ENCODE assay signal across 26 mouse cellular contexts in the genomic region with DNA sequence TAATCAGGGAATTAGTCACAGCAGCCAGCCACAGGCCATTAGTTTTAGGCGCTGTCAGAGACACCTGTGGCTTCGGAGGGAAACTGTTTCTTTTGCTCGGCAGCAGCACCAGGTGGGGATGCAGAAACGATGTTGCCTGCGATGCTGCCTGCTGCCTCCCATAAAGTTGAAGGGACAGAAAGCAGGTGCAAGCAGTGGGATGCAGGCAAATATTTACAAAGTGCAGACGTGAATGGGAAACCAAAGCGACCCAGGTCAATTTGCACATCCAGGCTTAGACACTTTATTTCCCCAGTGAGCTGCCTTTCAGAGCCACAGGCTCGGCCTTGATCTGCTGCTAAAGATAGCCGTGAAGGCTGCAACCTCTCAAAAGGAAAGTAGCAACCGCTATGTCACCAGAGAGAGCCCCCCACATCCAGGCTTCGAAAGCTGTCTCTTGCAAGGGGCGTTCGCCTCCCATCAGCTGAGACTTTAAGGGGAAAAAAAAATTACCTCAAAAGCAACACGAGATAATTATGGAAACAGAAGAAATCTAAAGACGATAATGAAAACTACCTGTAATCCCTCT. TPM values are rescaled to one million over a fixed set of nuclear protein-coding genes. Genes with fewer than 3 reads are reported as not detected.
DNase-seq lines count a peak whose midpoint lies in the region; ATAC-seq and TF ChIP-seq lines count a peak whose summit lies in the region.
"Had no signal": no experiment of that assay in that cellular context is flagged by ENCODE, and none has a peak within 500 bp of the region (broad histone marks: within the 10 kb centered on the region; RNA-seq: fewer than 3 reads in every experiment).

No protein-coding gene starts in this region.

- no peaks in the 10 kb centered on the region for H3K79me2 ChIP-seq in heart, adult 2 months (replicated peaks; ENCODE audit: control insufficient read depth, insufficient read depth, low read length)

- 0 out of 2 replicates have a peak, but pooled peaks cover 3% of the 10 kb centered on the region for H3K9me3 ChIP-seq in heart, embryonic 12.5 days (replicated peaks)
- H3K9me3 ChIP-seq: midbrain, embryonic 13.5 days had no signal

- H3K9ac ChIP-seq in heart, embryonic 12.5 days, result no peak overlapping the region
- H3K9ac ChIP-seq in heart, adult 2 months (ENCODE audit: low read depth, low read length), result no peak overlapping the region
- H3K9ac ChIP-seq: hindbrain, embryonic 12.5 days; midbrain, embryonic 13.5 days had no signal

- intact Hi-C loops in heart, adult 2 months (cut with DNase I), result no loop called here

- no peaks in the 10 kb centered on the region for H3K27me3 ChIP-seq in heart, embryonic 12.5 days (replicated peaks)
- H3K27me3 ChIP-seq in heart, adult 2 months (ENCODE audit: control insufficient read depth, insufficient read depth, low read length), result no peaks in the 10 kb centered on the region; the same call in 1 of the 2 replicates

- no peak for TF ChIP-seq CTCF in heart, adult 2 months (IDR thresholded peaks at IDR 0.05)

- H3K27ac ChIP-seq in heart, embryonic 12.5 days (ENCODE audit: poor library complexity, severe bottlenecking), result peak overlapping the region; percentile 2; the same call in 1 of the 2 replicates
- no peak overlapping the region for H3K27ac ChIP-seq in heart, adult 2 months
- H3K27ac ChIP-seq: embryonic facial prominence, embryonic 10.5 days; hindbrain, embryonic 12.5 days; left cerebral cortex, adult 2 months; midbrain, embryonic 13.5 days had no signal

- peak overlapping the region; percentile 35 for H3K4me2 ChIP-seq in heart, embryonic 12.5 days
- H3K4me2 ChIP-seq: hindbrain, embryonic 12.5 days; midbrain, embryonic 13.5 days had no signal

- TF ChIP-seq EP300 in heart, adult 2 months (IDR thresholded peaks at IDR 0.05; ENCODE audit: insufficient read depth, low read depth, low read length), result no peak

- no peak overlapping the region for H3K4me3 ChIP-seq in heart, embryonic 12.5 days
- H3K4me3 ChIP-seq in heart, adult 2 months, result no peak overlapping the region
- H3K4me3 ChIP-seq: embryonic facial prominence, embryonic 10.5 days; hindbrain, embryonic 12.5 days; left cerebral cortex, adult 2 months; midbrain, embryonic 13.5 days had no signal

- H3K4me1 ChIP-seq in heart, embryonic 12.5 days (replicated peaks), result peaks cover 18% of the 10 kb centered on the region
- no peaks in the 10 kb centered on the region for H3K4me1 ChIP-seq in heart, adult 2 months (ENCODE audit: control insufficient read depth, insufficient read depth, low read length)
- H3K4me1 ChIP-seq: midbrain, embryonic 13.5 days had no signal

- ATAC-seq in heart, embryonic 12.5 days (ENCODE audit: insufficient number of reproducible peaks, low FRiP score), result no peak
- ATAC-seq: midbrain, embryonic 13.5 days had no signal

- WGBS in heart, embryonic 12.5 days, result 33% methylated on average over 15 of the region's 15 CpGs
- 52% methylated on average over 15 of the region's 15 CpGs for WGBS in heart, adult 2 months

- TF ChIP-seq POLR2A in heart, adult 2 months (IDR thresholded peaks at IDR 0.05; ENCODE audit: insufficient read depth, low read depth, low read length), result no peak

- no peak for DNase-seq in heart, adult 2 months
- peak; percentile 63 for DNase-seq in testis, postnatal 14 days (ENCODE audit: low spot score)
- no peak for DNase-seq in testis, postnatal 10 days (ENCODE audit: low spot score)
- DNase-seq in thymus, postnatal 0 days (ENCODE audit: low spot score), result peak; percentile 75
- DNase-seq in urinary bladder, postnatal 25 days (ENCODE audit: low spot score), result no peak
- no peak for DNase-seq in lung, adult 18-20 months
- DNase-seq: adrenal gland, adult 8-10 months; cerebellum, adult 8-10 months; kidney, adult 8-10 months; kidney, postnatal 14 days; left cerebral cortex, postnatal 4 days; liver; lung, postnatal 14 days; right cerebral cortex, postnatal 14 days; spleen, adult 18-20 months had no signal

- H3K36me3 ChIP-seq in heart, embryonic 12.5 days, result no peaks in the 10 kb centered on the region
- no peaks in the 10 kb centered on the region for H3K36me3 ChIP-seq in heart, adult 2 months (ENCODE audit: control insufficient read depth, insufficient read depth, low read length)
- H3K36me3 ChIP-seq: embryonic facial prominence, embryonic 10.5 days; hindbrain, embryonic 12.5 days; midbrain, embryonic 13.5 days had no signal

RNA-seq across cellular contexts. Expression of a gene that starts 13.7 kb away (rescaled TPM):
- 0.11 and 0.18 TPM in 2 replicates for polyA plus RNA-seq in heart, embryonic 12.5 days (2016; fragmentation: Nextera tagmentation; extraction: Ambion mirVana)
- total RNA-seq in heart, adult 2 months (2021), result 1 to 10 TPM; 4.5 to 5.0 TPM
- 1.9 and 4.1 TPM in 2 replicates for polyA plus RNA-seq in heart, adult 2 months (2012; rRNA removed)
- polyA plus RNA-seq in thymus, postnatal 0 days (2015; fragmentation: Nextera tagmentation; extraction: Ambion mirVana), result 0.09 TPM in 1 of 2 replicates, not detected in the other
- total RNA-seq: adrenal gland, adult 8-10 months; layer of hippocampus, adult 8-10 months; left cerebral cortex, adult 2 months; left cerebral cortex, postnatal 4 days had no signal
- polyA plus RNA-seq: embryonic facial prominence, embryonic 10.5 days; forebrain, embryonic 11.5 days; gonadal fat pad, adult 2 months; hindbrain, embryonic 12.5 days; inflammation-experienced regulatory T-cells, adult 6 months; liver, embryonic 16.5 days; midbrain, embryonic 13.5 days; neural tube, embryonic 14.5 days had no signal

RNA-seq across cellular contexts. Expression of a gene that starts 30.0 kb away (rescaled TPM):
- 200 and 211 TPM in 2 replicates for polyA plus RNA-seq in heart, embryonic 12.5 days (2016; fragmentation: Nextera tagmentation; extraction: Ambion mirVana)
- total RNA-seq in heart, adult 2 months (2021), result 100 to 1,000 TPM; 116 to 119 TPM
- 70.5 and 156 TPM in 2 replicates for polyA plus RNA-seq in heart, adult 2 months (2012; rRNA removed)
- polyA plus RNA-seq in thymus, postnatal 0 days (2015; fragmentation: Nextera tagmentation; extraction: Ambion mirVana), result 330 and 343 TPM in 2 replicates

RNA-seq across cellular contexts. Expression of a gene that starts 54.4 kb away (rescaled TPM):
- 0.14 and 0.36 TPM in 2 replicates for polyA plus RNA-seq in heart, embryonic 12.5 days (2016; fragmentation: Nextera tagmentation; extraction: Ambion mirVana)
- total RNA-seq in heart, adult 2 months (2021), result under 1 TPM; 0.29 to 0.52 TPM
- polyA plus RNA-seq in heart, adult 2 months (2012; rRNA removed), result 0.47 and 2.3 TPM in 2 replicates
- 0.34 TPM in 1 of 2 replicates, not detected in the other for polyA plus RNA-seq in thymus, postnatal 0 days (2015; fragmentation: Nextera tagmentation; extraction: Ambion mirVana)
- polyA plus RNA-seq: embryonic facial prominence, embryonic 10.5 days had no signal

Comparison
In these comparisons a context has a peak if more than half of its experiments do, and no peak if none do; other contexts are left out.
1. DNase-seq: peak in testis, postnatal 14 days (single experiment) and thymus, postnatal 0 days (single experiment); none in heart, adult 2 months (0 of 2), testis, postnatal 10 days (single experiment), urinary bladder, postnatal 25 days (single experiment) and lung, adult 18-20 months (0 of 2).